Mouse (Mus musculus): ENCODE measurements around the gene Tmem88. TPM values are rescaled to one million over a fixed set of nuclear protein-coding genes. Genes with fewer than 3 reads are reported as not detected.
"Not testable (repeated sequence)": the region's sequence is repeated elsewhere in the genome, so short reads cannot be mapped to it uniquely, and the experiment has no call there.

Tmem88 gene
- polyA plus RNA-seq, 1 experiment from 2014 or later = 6.2 TPM

GRCm38 (mm10) chr11:69401210-69401637 lies 3.2 kb upstream of the Tmem88 start:
- H3K4me1 ChIP-seq = peaks cover 26% of the 10 kb centered on the region
- H3K36me3 ChIP-seq = peaks cover 73% of the 10 kb centered on the region
- no peaks in the 10 kb centered on the region for H3K9me3 ChIP-seq (replicated peaks)
- H3K27ac ChIP-seq (replicated peaks) = 0 out of 2 replicates have a peak overlapping the region, but pooled peaks have one; percentile 18
- peaks cover 5% of the 10 kb centered on the region; the same call in 1 of the 2 replicates for H3K27me3 ChIP-seq (replicated peaks)
- H3K4me3 ChIP-seq (replicated peaks) = no peak overlapping the region
- WGBS = 15% methylated on average over 22 of the region's 22 CpGs
- ATAC-seq (ENCODE audit: low FRiP score) = peak; percentile 74
- H3K9ac ChIP-seq (replicated peaks) = no peak overlapping the region
- no peak overlapping the region for H3K4me2 ChIP-seq

- H3K4me2 ChIP-seq = no peak overlapping the region
- H3K4me3 ChIP-seq (replicated peaks) = no peak overlapping the region
- H3K27ac ChIP-seq (replicated peaks) = no peak overlapping the region
- WGBS = 75% methylated on average over 25 of the region's 25 CpGs
- peaks cover 64% of the 10 kb centered on the region for H3K36me3 ChIP-seq
- H3K9ac ChIP-seq (replicated peaks) = no peak overlapping the region
- no peak for ATAC-seq (ENCODE audit: low FRiP score)
- peaks cover 5% of the 10 kb centered on the region; the same call in 1 of the 2 replicates for H3K27me3 ChIP-seq (replicated peaks)
- peaks cover 28% of the 10 kb centered on the region for H3K4me1 ChIP-seq
- no peaks in the 10 kb centered on the region for H3K9me3 ChIP-seq (replicated peaks)
These were observed 2.2 kb upstream of the Tmem88 start for GRCm38 (mm10) chr11:69400083-69400850.

GRCm38 (mm10) chr11:69399201-69400082 lies 1.4 kb upstream of the Tmem88 start:
- Histone ChIP-seq H3K4me2 (0 out of 2 replicates have a peak overlapping the region, but pooled peaks have one; percentile 2), H3K9ac (replicated peaks) (no peak overlapping the region), H3K9me3 (replicated peaks) (no peaks in the 10 kb centered on the region), H3K27me3 (replicated peaks) (peaks cover 5% of the 10 kb centered on the region; the same call in 1 of the 2 replicates), H3K4me3 (replicated peaks) (no peak overlapping the region), H3K27ac (replicated peaks) (no peak overlapping the region), H3K36me3 (peaks cover 56% of the 10 kb centered on the region), H3K4me1 (peaks cover 30% of the 10 kb centered on the region)
- ATAC-seq (ENCODE audit: low FRiP score) = no peak
- 26% methylated on average over 65 of the region's 66 CpGs for WGBS

GRCm38 (mm10) chr11:69398486-69399200 lies 609 bp upstream of the Tmem88 start:
- Histone ChIP-seq H3K9ac (replicated peaks) (no peak overlapping the region), H3K36me3 (peaks cover 48% of the 10 kb centered on the region), H3K9me3 (replicated peaks) (no peaks in the 10 kb centered on the region), H3K27me3 (replicated peaks) (peaks cover 5% of the 10 kb centered on the region; the same call in 1 of the 2 replicates), H3K4me1 (peaks cover 36% of the 10 kb centered on the region), H3K27ac (replicated peaks) (no peak overlapping the region), H3K4me3 (replicated peaks) (peak overlapping the region; percentile 84; the same call in 1 of the 2 replicates), H3K4me2 (peak overlapping the region; percentile 85)
- ATAC-seq (ENCODE audit: low FRiP score) = no peak
- WGBS = 23% methylated on average over 21 of the region's 21 CpGs

- Histone ChIP-seq H3K4me2 (peak overlapping the region; percentile 85), H3K36me3 (peaks cover 38% of the 10 kb centered on the region), H3K27me3 (replicated peaks) (peaks cover 5% of the 10 kb centered on the region; the same call in 1 of the 2 replicates), H3K4me3 (replicated peaks) (peak overlapping the region; percentile 84), H3K4me1 (peaks cover 36% of the 10 kb centered on the region), H3K9ac (replicated peaks) (peak overlapping the region; percentile 20; the same call in 1 of the 2 replicates), H3K9me3 (replicated peaks) (no peaks in the 10 kb centered on the region), H3K27ac (replicated peaks) (peak overlapping the region; percentile 33)
- 13% methylated on average over 24 of the region's 24 CpGs for WGBS
- no peak for ATAC-seq (ENCODE audit: low FRiP score)
These were observed 415 bp downstream of the Tmem88 start for GRCm38 (mm10) chr11:69397581-69398057.

GRCm38 (mm10) chr11:69396772-69397171 lies 1.3 kb downstream of the Tmem88 start:
- peak overlapping the region; percentile 85 for H3K4me2 ChIP-seq
- no peaks in the 10 kb centered on the region for H3K9me3 ChIP-seq (replicated peaks)
- peak overlapping the region; percentile 84 for H3K4me3 ChIP-seq (replicated peaks)
- H3K36me3 ChIP-seq = peaks cover 31% of the 10 kb centered on the region
- H3K27ac ChIP-seq (replicated peaks) = peak overlapping the region; percentile 100
- peaks cover 5% of the 10 kb centered on the region; the same call in 1 of the 2 replicates for H3K27me3 ChIP-seq (replicated peaks)
- peaks cover 36% of the 10 kb centered on the region for H3K4me1 ChIP-seq
- no peak for ATAC-seq (ENCODE audit: low FRiP score)
- H3K9ac ChIP-seq (replicated peaks) = peak overlapping the region; percentile 95; the same call in 1 of the 2 replicates
- WGBS = 26% methylated on average over 11 of the region's 11 CpGs

- under 1% methylated on average over 47 of the region's 48 CpGs for WGBS
- peaks cover 28% of the 10 kb centered on the region for H3K4me1 ChIP-seq
- peak overlapping the region; percentile 100 for H3K27ac ChIP-seq (replicated peaks)
- peaks cover 21% of the 10 kb centered on the region for H3K36me3 ChIP-seq
- H3K9me3 ChIP-seq (replicated peaks) = no peaks in the 10 kb centered on the region
- peak overlapping the region; percentile 85 for H3K4me2 ChIP-seq
- peak; percentile 94 for ATAC-seq (ENCODE audit: low FRiP score)
- peak overlapping the region; percentile 95 for H3K9ac ChIP-seq (replicated peaks)
- H3K27me3 ChIP-seq (replicated peaks) = peaks cover 5% of the 10 kb centered on the region; the same call in 1 of the 2 replicates
- peak overlapping the region; percentile 84 for H3K4me3 ChIP-seq (replicated peaks)
These were observed 2.2 kb downstream of the Tmem88 start for GRCm38 (mm10) chr11:69395634-69396373.

GRCm38 (mm10) chr11:69395235-69395633 lies 2.8 kb downstream of the Tmem88 start, which contains the start of the genes Naa38 and Cyb5d1:
TSS of gene Naa38 (plus strand) at chr11:69395487.
TSS of gene Cyb5d1 (minus strand) at chr11:69395631.
- under 1% methylated on average over 24 of the region's 24 CpGs for WGBS
- peaks cover 28% of the 10 kb centered on the region for H3K4me1 ChIP-seq
- H3K4me2 ChIP-seq = peak within 1 kb of the TSS; percentile 85
- H3K9ac ChIP-seq (replicated peaks) = peak within 1 kb of the TSS; percentile 95
- not testable (repeated sequence) for H3K9me3 ChIP-seq (replicated peaks); H3K27me3 ChIP-seq (replicated peaks)
- H3K4me3 ChIP-seq (replicated peaks) = peak within 1 kb of the TSS; percentile 84
- peaks cover 15% of the 10 kb centered on the region for H3K36me3 ChIP-seq
- ATAC-seq (ENCODE audit: low FRiP score) = peak; percentile 86
- peak within 1 kb of the TSS; percentile 100 for H3K27ac ChIP-seq (replicated peaks)

- peak overlapping the region; percentile 95 for H3K9ac ChIP-seq (replicated peaks)
- H3K4me2 ChIP-seq = peak overlapping the region; percentile 85
- ATAC-seq (ENCODE audit: low FRiP score); H3K27me3 ChIP-seq (replicated peaks); H3K9me3 ChIP-seq (replicated peaks); H3K36me3 ChIP-seq: not testable (repeated sequence)
- H3K4me1 ChIP-seq = peaks cover 31% of the 10 kb centered on the region
- 1% methylated on average over 31 of the region's 31 CpGs for WGBS
- peak overlapping the region; percentile 84 for H3K4me3 ChIP-seq (replicated peaks)
- peak overlapping the region; percentile 100 for H3K27ac ChIP-seq (replicated peaks)
These were observed 3.4 kb downstream of the Tmem88 start for GRCm38 (mm10) chr11:69394591-69395167.

GRCm38 (mm10) chr11:69390400-69391034 lies 7.5 kb downstream of the Tmem88 start:
- Histone ChIP-seq H3K4me2 (no peak overlapping the region), H3K9ac (replicated peaks) (no peak overlapping the region), H3K4me1 (peaks cover 11% of the 10 kb centered on the region), H3K27ac (replicated peaks) (no peak overlapping the region), H3K27me3 (replicated peaks) (no peaks in the 10 kb centered on the region), H3K4me3 (replicated peaks) (no peak overlapping the region), H3K36me3 (no peaks in the 10 kb centered on the region), H3K9me3 (replicated peaks) (no peaks in the 10 kb centered on the region)
- ATAC-seq (ENCODE audit: low FRiP score) = no peak
- 52% methylated on average over 10 of the region's 10 CpGs for WGBS

Data from neural tube, embryonic 15.5 days (tissue).